Comparison of ENCODE assay signal across 8 mouse cellular contexts in the genomic region with DNA sequence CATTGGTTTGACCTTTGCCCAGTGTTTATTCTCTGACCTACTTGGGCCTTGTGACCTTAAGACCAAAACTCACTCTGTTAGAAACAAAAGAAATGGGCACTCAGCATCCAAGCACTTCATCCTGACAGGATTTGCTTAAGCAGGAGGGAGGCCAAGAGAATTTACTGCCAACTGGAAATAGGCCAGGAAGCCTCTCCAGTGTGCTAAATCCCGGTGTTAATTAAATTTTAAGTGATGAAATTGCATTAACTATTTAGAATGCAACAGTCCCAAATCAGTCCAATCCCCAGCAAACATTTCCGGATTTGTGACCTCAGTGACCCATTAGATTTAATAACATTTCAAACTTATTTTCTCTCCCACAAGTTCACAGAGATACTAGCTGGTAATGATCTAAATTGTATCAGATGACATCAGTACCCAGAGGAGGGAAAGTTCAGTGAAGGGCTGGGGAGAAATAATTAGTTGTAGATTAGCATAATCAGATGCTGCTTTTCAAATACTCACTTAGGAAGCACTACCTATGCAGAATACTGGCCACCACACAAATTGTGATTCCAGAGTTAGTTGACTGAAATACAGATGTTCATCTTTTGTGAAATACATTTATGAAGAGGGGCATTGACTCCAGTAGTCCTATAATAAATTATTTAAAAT.
A peak's percentile ranks its signal among the peaks of the same experiment; 100 is the strongest.
DNase-seq lines count a peak whose midpoint lies in the region; ATAC-seq and TF ChIP-seq lines count a peak whose summit lies in the region.

No protein-coding gene starts in this region.

- no peak overlapping the region for H3K4me3 ChIP-seq in layer of hippocampus, adult 2 months
- H3K4me3 ChIP-seq in intestine, embryonic 15.5 days (replicated peaks): no peak overlapping the region

- no peak for ATAC-seq in intestine, embryonic 15.5 days

- no peak overlapping the region for H3K9ac ChIP-seq in intestine, embryonic 15.5 days

- WGBS in intestine, embryonic 15.5 days: 69% methylated on average over 2 of the region's 2 CpGs

- no peak for TF ChIP-seq CTCF in layer of hippocampus, adult 2 months (conservative IDR thresholded peaks at IDR 0.05)

- H3K27ac ChIP-seq in layer of hippocampus, adult 2 months: no peak overlapping the region; the same call in 1 of the 2 replicates
- H3K27ac ChIP-seq in intestine, embryonic 15.5 days: no peak overlapping the region

- no peak overlapping the region for H3K4me2 ChIP-seq in intestine, embryonic 15.5 days (replicated peaks)

- no peaks in the 10 kb centered on the region for H3K36me3 ChIP-seq in intestine, embryonic 15.5 days

- no peaks in the 10 kb centered on the region for H3K9me3 ChIP-seq in intestine, embryonic 15.5 days

- H3K4me1 ChIP-seq in intestine, embryonic 15.5 days (replicated peaks): no peaks in the 10 kb centered on the region

- peak; percentile 12 to 19 for DNase-seq in cerebellum, postnatal 36 days
- no peak for DNase-seq in cerebellum, adult 11-12 months
- DNase-seq in retina, adult 2 months (ENCODE audit: low read depth, low spot score): peak; percentile 3
- no peak for DNase-seq in retina, embryonic 14.5 days (ENCODE audit: low spot score)
- peak; percentile 15 to 25 for DNase-seq in layer of hippocampus, adult 2 months (ENCODE audit: low spot score in 2 of 2)
- no peak for DNase-seq in neural tube, embryonic 10.5 days (ENCODE audit: extremely low spot score, low spot score)
- no peak for DNase-seq in c-Kit-positive CD71-positive TER-119-positive erythroid progenitor cells, embryonic 14.5 days (ENCODE audit: low spot score)

- no peaks in the 10 kb centered on the region for H3K27me3 ChIP-seq in intestine, embryonic 15.5 days (replicated peaks)

Comparison
In these comparisons a context has a peak if more than half of its experiments do, and no peak if none do; other contexts are left out.
1. DNase-seq: peak in cerebellum, postnatal 36 days (2 of 2), retina, adult 2 months (single experiment) and layer of hippocampus, adult 2 months (2 of 2); none in cerebellum, adult 11-12 months (single experiment), retina, embryonic 14.5 days (single experiment), neural tube, embryonic 10.5 days (single experiment) and c-Kit-positive CD71-positive TER-119-positive erythroid progenitor cells, embryonic 14.5 days (single experiment).